Mouse (Mus musculus) liver, postnatal 0 days (tissue): Measurements from ENCODE around the gene Bmp7.

Source experiments
- CTCF ChIP-seq: sonication (generic); IDR thresholded peaks from 2 replicates; pipeline ENCODE4 v1.5.1; 2016; ENCODE audit warnings: antibody characterized with exemption, low read depth
- EP300 ChIP-seq: IDR thresholded peaks from 2 replicates; pipeline ENCODE4 v1.6.1; 2016; ENCODE audit warnings: antibody characterized with exemption, low read depth, mild to moderate bottlenecking

- TF ChIP-seq CTCF (no peak), EP300 (no peak)
Observed at GRCm38 (mm10) chr2:172931137-172931898, 8.8 kb downstream of the Bmp7 start.
